Mouse (Mus musculus): ENCODE results near the gene Fbxo11. TPM values are rescaled to one million over a fixed set of nuclear protein-coding genes. Genes with fewer than 3 reads are reported as not detected.
"Not testable (repeated sequence)": the region's sequence is repeated elsewhere in the genome, so short reads cannot be mapped to it uniquely, and the experiment has no call there.

Fbxo11 gene
- polyA plus RNA-seq, 1 experiment from 2014 or later: 26.7 TPM

- Histone ChIP-seq H3K27me3 (ENCODE audit: control insufficient read depth, insufficient read depth, low read length) (no peaks in the 10 kb centered on the region), H3K27ac (ENCODE audit: low read depth, low read length) (no peak overlapping the region), H3K4me3 (ENCODE audit: low read length) (no peak overlapping the region), H3K4me1 (ENCODE audit: control insufficient read depth, insufficient read depth, low read length) (no peaks in the 10 kb centered on the region), H3K36me3 (ENCODE audit: control insufficient read depth, insufficient read depth, low read length) (no peaks in the 10 kb centered on the region), H3K9ac (ENCODE audit: low read depth, low read length) (no peak overlapping the region), H3K9me3 (ENCODE audit: control insufficient read depth, low read length) (no peaks in the 10 kb centered on the region), H3K4me2 (replicated peaks; ENCODE audit: low read depth, low read length) (no peak overlapping the region)
- 95% methylated on average over 5 of the region's 5 CpGs for WGBS
- no peak for ATAC-seq (ENCODE audit: low FRiP score, low TSS enrichment)
These were observed 33.3 kb downstream of the Fbxo11 start for GRCm38 (mm10) chr17:88031755-88032154.

GRCm38 (mm10) chr17:88029194-88029970 is 35.7 kb downstream of the Fbxo11 start:
- no peak overlapping the region for H3K27ac ChIP-seq (ENCODE audit: low read depth, low read length)
- H3K9me3 ChIP-seq (ENCODE audit: control insufficient read depth, low read length): no peaks in the 10 kb centered on the region
- ATAC-seq (ENCODE audit: low FRiP score, low TSS enrichment): peak; percentile 22; the same call in 1 of the 2 replicates
- H3K4me2 ChIP-seq (replicated peaks; ENCODE audit: low read depth, low read length): no peak overlapping the region
- 76% methylated on average over 17 of the region's 17 CpGs for WGBS
- H3K36me3 ChIP-seq (ENCODE audit: control insufficient read depth, insufficient read depth, low read length): no peaks in the 10 kb centered on the region
- H3K4me1 ChIP-seq (ENCODE audit: control insufficient read depth, insufficient read depth, low read length): no peaks in the 10 kb centered on the region
- H3K9ac ChIP-seq (ENCODE audit: low read depth, low read length): no peak overlapping the region
- H3K27me3 ChIP-seq (ENCODE audit: control insufficient read depth, insufficient read depth, low read length): no peaks in the 10 kb centered on the region
- no peak overlapping the region for H3K4me3 ChIP-seq (ENCODE audit: low read length)

GRCm38 (mm10) chr17:88025227-88025626 is 39.9 kb downstream of the Fbxo11 start:
- no peak for ATAC-seq (ENCODE audit: low FRiP score, low TSS enrichment)
- 41% methylated on average over 4 of the region's 4 CpGs for WGBS
- no peak overlapping the region for H3K9ac ChIP-seq (ENCODE audit: low read depth, low read length)

GRCm38 (mm10) chr17:88023924-88024323 is 41.2 kb downstream of the Fbxo11 start:
- WGBS: 91% methylated on average over 1 of the region's 1 CpGs
- no peak for ATAC-seq (ENCODE audit: low FRiP score, low TSS enrichment)

More at GRCm38 (mm10) chr17:88025227-88025626, 39.9 kb downstream of the Fbxo11 start:
- Histone ChIP-seq H3K9me3 (ENCODE audit: control insufficient read depth, low read length) (no peaks in the 10 kb centered on the region), H3K4me1 (ENCODE audit: control insufficient read depth, insufficient read depth, low read length) (no peaks in the 10 kb centered on the region), H3K4me2 (replicated peaks; ENCODE audit: low read depth, low read length) (no peak overlapping the region), H3K36me3 (ENCODE audit: control insufficient read depth, insufficient read depth, low read length) (no peaks in the 10 kb centered on the region), H3K27me3 (ENCODE audit: control insufficient read depth, insufficient read depth, low read length) (no peaks in the 10 kb centered on the region), H3K27ac (ENCODE audit: low read depth, low read length) (no peak overlapping the region), H3K4me3 (ENCODE audit: low read length) (no peak overlapping the region)

GRCm38 (mm10) chr17:88016027-88016426 is 49.1 kb downstream of the Fbxo11 start:
- ATAC-seq (ENCODE audit: low FRiP score, low TSS enrichment); H3K4me3 ChIP-seq (ENCODE audit: low read length); H3K4me1 ChIP-seq (ENCODE audit: control insufficient read depth, insufficient read depth, low read length); H3K27me3 ChIP-seq (ENCODE audit: control insufficient read depth, insufficient read depth, low read length); H3K4me2 ChIP-seq (replicated peaks; ENCODE audit: low read depth, low read length); H3K9ac ChIP-seq (ENCODE audit: low read depth, low read length); H3K27ac ChIP-seq (ENCODE audit: low read depth, low read length); H3K9me3 ChIP-seq (ENCODE audit: control insufficient read depth, low read length): not testable (repeated sequence)
- 92% methylated on average over 8 of the region's 8 CpGs for WGBS
- peaks cover 35% of the 10 kb centered on the region for H3K36me3 ChIP-seq (ENCODE audit: control insufficient read depth, insufficient read depth, low read length)

More at GRCm38 (mm10) chr17:88023924-88024323, 41.2 kb downstream of the Fbxo11 start:
- Histone ChIP-seq H3K4me3 (ENCODE audit: low read length) (no peak overlapping the region), H3K4me1 (ENCODE audit: control insufficient read depth, insufficient read depth, low read length) (0 out of 2 replicates have a peak, but pooled peaks cover 3% of the 10 kb centered on the region), H3K27me3 (ENCODE audit: control insufficient read depth, insufficient read depth, low read length) (no peaks in the 10 kb centered on the region), H3K9me3 (ENCODE audit: control insufficient read depth, low read length) (no peaks in the 10 kb centered on the region), H3K36me3 (ENCODE audit: control insufficient read depth, insufficient read depth, low read length) (no peaks in the 10 kb centered on the region), H3K9ac (ENCODE audit: low read depth, low read length) (no peak overlapping the region), H3K4me2 (replicated peaks; ENCODE audit: low read depth, low read length) (no peak overlapping the region), H3K27ac (ENCODE audit: low read depth, low read length) (no peak overlapping the region)

GRCm38 (mm10) chr17:88014456-88014855 is 50.6 kb downstream of the Fbxo11 start:
- no peaks in the 10 kb centered on the region for H3K9me3 ChIP-seq (ENCODE audit: control insufficient read depth, low read length)
- H3K36me3 ChIP-seq (ENCODE audit: control insufficient read depth, insufficient read depth, low read length): peaks cover 51% of the 10 kb centered on the region
- H3K27me3 ChIP-seq (ENCODE audit: control insufficient read depth, insufficient read depth, low read length): no peaks in the 10 kb centered on the region
- no peak overlapping the region for H3K27ac ChIP-seq (ENCODE audit: low read depth, low read length)
- H3K9ac ChIP-seq (ENCODE audit: low read depth, low read length): no peak overlapping the region
- H3K4me2 ChIP-seq (replicated peaks; ENCODE audit: low read depth, low read length): no peak overlapping the region
- no peak overlapping the region for H3K4me3 ChIP-seq (ENCODE audit: low read length)
- H3K4me1 ChIP-seq (ENCODE audit: control insufficient read depth, insufficient read depth, low read length): 0 out of 2 replicates have a peak, but pooled peaks cover 2% of the 10 kb centered on the region
- WGBS: 36% methylated on average over 1 of the region's 1 CpGs
- no peak for ATAC-seq (ENCODE audit: low FRiP score, low TSS enrichment)

- H3K4me1 ChIP-seq (ENCODE audit: control insufficient read depth, insufficient read depth, low read length): no peaks in the 10 kb centered on the region
- no peak overlapping the region for H3K4me2 ChIP-seq (replicated peaks; ENCODE audit: low read depth, low read length)
- H3K4me3 ChIP-seq (ENCODE audit: low read length): no peak overlapping the region
- no peak overlapping the region for H3K9ac ChIP-seq (ENCODE audit: low read depth, low read length)
- H3K27ac ChIP-seq (ENCODE audit: low read depth, low read length): no peak overlapping the region
- no peaks in the 10 kb centered on the region for H3K9me3 ChIP-seq (ENCODE audit: control insufficient read depth, low read length)
- peaks cover 67% of the 10 kb centered on the region for H3K36me3 ChIP-seq (ENCODE audit: control insufficient read depth, insufficient read depth, low read length)
- ATAC-seq (ENCODE audit: low FRiP score, low TSS enrichment): no peak
- 67% methylated on average over 8 of the region's 8 CpGs for WGBS
- no peaks in the 10 kb centered on the region for H3K27me3 ChIP-seq (ENCODE audit: control insufficient read depth, insufficient read depth, low read length)
These were observed 58.1 kb downstream of the Fbxo11 start for GRCm38 (mm10) chr17:88006956-88007355.

- 96% methylated on average over 1 of the region's 1 CpGs for WGBS
- no peak overlapping the region for H3K4me2 ChIP-seq (replicated peaks; ENCODE audit: low read depth, low read length)
- H3K27me3 ChIP-seq (ENCODE audit: control insufficient read depth, insufficient read depth, low read length): no peaks in the 10 kb centered on the region
- H3K36me3 ChIP-seq (ENCODE audit: control insufficient read depth, insufficient read depth, low read length): peaks cover 66% of the 10 kb centered on the region
- no peak overlapping the region for H3K27ac ChIP-seq (ENCODE audit: low read depth, low read length)
- no peak for ATAC-seq (ENCODE audit: low FRiP score, low TSS enrichment)
- no peaks in the 10 kb centered on the region for H3K4me1 ChIP-seq (ENCODE audit: control insufficient read depth, insufficient read depth, low read length)
- H3K9ac ChIP-seq (ENCODE audit: low read depth, low read length): no peak overlapping the region
- H3K9me3 ChIP-seq (ENCODE audit: control insufficient read depth, low read length): no peaks in the 10 kb centered on the region
- no peak overlapping the region for H3K4me3 ChIP-seq (ENCODE audit: low read length)
These were observed 60.2 kb downstream of the Fbxo11 start for GRCm38 (mm10) chr17:88004892-88005291.

- no peak overlapping the region for H3K9ac ChIP-seq (ENCODE audit: low read depth, low read length)
- H3K4me1 ChIP-seq (ENCODE audit: control insufficient read depth, insufficient read depth, low read length): no peaks in the 10 kb centered on the region
- peaks cover 80% of the 10 kb centered on the region for H3K36me3 ChIP-seq (ENCODE audit: control insufficient read depth, insufficient read depth, low read length)
- no peak overlapping the region for H3K4me2 ChIP-seq (replicated peaks; ENCODE audit: low read depth, low read length)
- no peak for ATAC-seq (ENCODE audit: low FRiP score, low TSS enrichment)
- no peaks in the 10 kb centered on the region for H3K9me3 ChIP-seq (ENCODE audit: control insufficient read depth, low read length)
- no peak overlapping the region for H3K27ac ChIP-seq (ENCODE audit: low read depth, low read length)
- H3K27me3 ChIP-seq (ENCODE audit: control insufficient read depth, insufficient read depth, low read length): no peaks in the 10 kb centered on the region
- H3K4me3 ChIP-seq (ENCODE audit: low read length): no peak overlapping the region
- 89% methylated on average over 4 of the region's 4 CpGs for WGBS
These were observed 67.3 kb downstream of the Fbxo11 start for GRCm38 (mm10) chr17:87997808-87998207.

Measured in kidney, embryonic 14.5 days (tissue).